Mouse (Mus musculus) heart, postnatal 14 days (tissue): Measurements from ENCODE around the gene Szt2. TPM values are rescaled to one million over a fixed set of nuclear protein-coding genes. Genes with fewer than 3 reads are reported as not detected.
A peak's percentile ranks its signal among the peaks of the same experiment; 100 is the strongest.

Experiments used
- DNase-seq, 2 experiments: peaks; one replicate each; pipeline ENCODE4 v3.0.0; 2021 to 2022
- intact Hi-C: fragments of 180-260 bp; cut with DNase I; formaldehyde crosslinking; loops from one replicate; pipeline ENCODE4 v1.15.1; 2025
- long read RNA-seq, 2 experiments: library from polyadenylated mRNA; stranded (forward); transcript quantifications; one replicate each; pipeline ENCODE4 v2.0.0; 2021
- total RNA-seq, 2 experiments: library from RNA; stranded (reverse); gene quantifications; 2 replicates each; pipeline ENCODE4 v1.2.3; 2021

The Szt2 gene
- 10 to 100 TPM; 14.7 TPM for total RNA-seq
- long read RNA-seq, experiment 1, partial matches to known transcripts = 3 of 3 reads
- long read RNA-seq, experiment 1, other reads (novel, unspliced or antisense) = 0 of 3 reads
- long read RNA-seq, experiment 2 = 0 reads

- intact Hi-C loops = loop anchor here (5.0 kb wide), 1 partner anchor 158 kb away; no protein-coding TSS in a partner anchor
- peak; percentile 86 to 91 for DNase-seq
These were observed at the start of gene Szt2, which contains the start of gene Med8 for GRCm38 (mm10) chr4:118409142-118409900. Gene Szt2 (minus strand): TSS chr4:118409273. Gene Med8 (plus strand): TSS chr4:118409337.

GRCm38 (mm10) chr4:118457345-118457975, 48.4 kb upstream of the Szt2 start, which contains the start of gene Mpl:
Gene Mpl (minus strand): TSS chr4:118457513.
- no peak for DNase-seq
- intact Hi-C loops = no loop called here

- DNase-seq = no peak
- intact Hi-C loops = loop anchor here (5.0 kb wide), 2 partner anchors 41 to 71 kb away; no protein-coding TSS in a partner anchor
These were observed 37.5 kb upstream of the Szt2 start for GRCm38 (mm10) chr4:118446415-118447153.

GRCm38 (mm10) chr4:118445781-118446414, 36.8 kb upstream of the Szt2 start:
- intact Hi-C loops = loop anchor here (5.0 kb wide), 2 partner anchors 41 to 71 kb away; no protein-coding TSS in a partner anchor

GRCm38 (mm10) chr4:118445088-118445487, 36.0 kb upstream of the Szt2 start:
- intact Hi-C loops = loop anchor here (5.0 kb wide), 2 partner anchors 42 to 72 kb away; no protein-coding TSS in a partner anchor
- no peak for DNase-seq

More at GRCm38 (mm10) chr4:118445781-118446414, 36.8 kb upstream of the Szt2 start:
- DNase-seq = peak; percentile 55 to 59

- intact Hi-C loops = no loop called here
- peak; percentile 13 to 35 for DNase-seq
These were observed 28.8 kb upstream of the Szt2 start for GRCm38 (mm10) chr4:118437829-118438253.

GRCm38 (mm10) chr4:118436820-118437603, 27.9 kb upstream of the Szt2 start, which contains the start of gene Cdc20:
Gene Cdc20 (minus strand): TSS chr4:118437352.
- intact Hi-C loops = no loop called here
- DNase-seq = peak; percentile 86 to 91

- DNase-seq = no peak
- intact Hi-C loops = no loop called here
These were observed 23.3 kb upstream of the Szt2 start for GRCm38 (mm10) chr4:118432332-118432731.

- DNase-seq = no peak
- intact Hi-C loops = loop anchor here (5.0 kb wide), 1 partner anchor 58 kb away; no protein-coding TSS in a partner anchor
These were observed 20.3 kb upstream of the Szt2 start for GRCm38 (mm10) chr4:118429215-118429895.

- peak; percentile 26 to 30 for DNase-seq
- intact Hi-C loops = loop anchor here (5.0 kb wide), 1 partner anchor 59 kb away; no protein-coding TSS in a partner anchor
These were observed 19.6 kb upstream of the Szt2 start for GRCm38 (mm10) chr4:118428531-118429214.

GRCm38 (mm10) chr4:118427768-118428451, 18.8 kb upstream of the Szt2 start, which contains the start of gene Elovl1:
Gene Elovl1 (plus strand): TSS chr4:118428093.
- peak; percentile 95 to 96 for DNase-seq
- intact Hi-C loops = loop anchor here (5.0 kb wide), 1 partner anchor 59 kb away; no protein-coding TSS in a partner anchor

- DNase-seq = no peak
- intact Hi-C loops = loop anchor here (5.0 kb wide), 1 partner anchor 60 kb away; no protein-coding TSS in a partner anchor
These were observed 18.3 kb upstream of the Szt2 start for GRCm38 (mm10) chr4:118427415-118427767.

GRCm38 (mm10) chr4:118425374-118425773, 16.3 kb upstream of the Szt2 start:
- intact Hi-C loops = loop anchor here (5.0 kb wide), 1 partner anchor 62 kb away; no protein-coding TSS in a partner anchor
- DNase-seq = no peak

GRCm38 (mm10) chr4:118424541-118425160, 15.6 kb upstream of the Szt2 start:
- DNase-seq = no peak
- intact Hi-C loops = loop anchor here (5.0 kb wide), 1 partner anchor 63 kb away; no protein-coding TSS in a partner anchor

GRCm38 (mm10) chr4:118421384-118421783, 12.3 kb upstream of the Szt2 start:
- no peak for DNase-seq
- intact Hi-C loops = no loop called here

GRCm38 (mm10) chr4:118417112-118417797, 8.2 kb upstream of the Szt2 start:
- no peak for DNase-seq
- intact Hi-C loops = no loop called here
